15 mouse cellular contexts compared by ENCODE assay signal in the genomic region with DNA sequence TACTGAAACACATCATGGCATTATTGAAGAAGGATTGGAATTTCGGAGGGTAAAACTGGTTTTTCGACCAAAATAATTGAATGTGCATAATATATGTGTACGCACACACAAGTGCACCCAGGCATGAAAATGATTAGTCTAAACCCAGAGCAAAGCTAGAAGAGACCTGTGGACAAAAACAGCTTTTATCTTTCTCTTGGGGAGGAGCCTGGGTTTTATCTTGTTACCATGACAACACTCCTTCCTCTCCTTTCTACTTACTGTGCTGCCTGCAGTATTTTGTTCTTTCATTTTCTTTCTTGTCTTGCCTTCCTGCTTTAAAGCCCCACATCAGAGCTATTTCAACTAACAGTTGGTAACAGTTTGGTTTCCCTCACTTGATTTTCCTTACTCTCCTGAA.
DNase-seq lines count a peak whose midpoint lies in the region; ATAC-seq and TF ChIP-seq lines count a peak whose summit lies in the region.
"Had no signal": no experiment of that assay in that cellular context is flagged by ENCODE, and none has a peak within 500 bp of the region (broad histone marks: within the 10 kb centered on the region; RNA-seq: fewer than 3 reads in every experiment).

No protein-coding gene starts in this region.

- H3K4me2 ChIP-seq in neural tube, embryonic 12.5 days (replicated peaks) = no peak overlapping the region
- H3K4me2 ChIP-seq in hindbrain, postnatal 0 days (ENCODE audit: low read depth, low read length) = no peak overlapping the region
- H3K4me2 ChIP-seq in neural tube, embryonic 14.5 days (ENCODE audit: low read depth, low read length) = no peak overlapping the region
- H3K4me2 ChIP-seq: neural tube, embryonic 13.5 days had no signal

- 50% methylated on average over 3 of the region's 3 CpGs for WGBS in neural tube, embryonic 12.5 days
- 44% methylated on average over 3 of the region's 3 CpGs for WGBS in hindbrain, postnatal 0 days
- 30% methylated on average over 3 of the region's 3 CpGs for WGBS in neural tube, embryonic 14.5 days

- 0 out of 2 replicates have a peak, but pooled peaks have one; percentile 41 for ATAC-seq in neural tube, embryonic 12.5 days (ENCODE audit: low FRiP score, low read depth)
- ATAC-seq in hindbrain, postnatal 0 days = no peak
- peak; percentile 66; the same call in 1 of the 2 replicates for ATAC-seq in neural tube, embryonic 14.5 days (ENCODE audit: low read depth)

- DNase-seq in neural tube, embryonic 10.5 days (ENCODE audit: extremely low spot score, low spot score) = no peak
- peak; percentile 82 for DNase-seq in brain, embryonic 14.5 days (ENCODE audit: low read depth)
- peak; percentile 10 for DNase-seq in hindbrain, postnatal 0 days (ENCODE audit: low spot score)
- DNase-seq in right cerebral cortex, postnatal 25 days = no peak
- DNase-seq in right cerebral cortex, adult 2 months (ENCODE audit: low spot score in 2 of 2) = no peak
- DNase-seq in layer of hippocampus, adult 9-10 months (ENCODE audit: low spot score) = no peak
- DNase-seq: cerebellum, postnatal 36 days; gastrocnemius, postnatal 25 days; kidney, adult 18-20 months; left cerebral cortex, postnatal 4 days had no signal

- no peaks in the 10 kb centered on the region for H3K27me3 ChIP-seq in neural tube, embryonic 12.5 days (replicated peaks)
- no peaks in the 10 kb centered on the region for H3K27me3 ChIP-seq in hindbrain, postnatal 0 days (ENCODE audit: insufficient read depth, low read length)
- no peaks in the 10 kb centered on the region for H3K27me3 ChIP-seq in neural tube, embryonic 14.5 days (ENCODE audit: control insufficient read depth, insufficient read depth, low read length)
- H3K27me3 ChIP-seq: neural tube, embryonic 13.5 days had no signal

- H3K27ac ChIP-seq in neural tube, embryonic 12.5 days = no peak overlapping the region
- no peak overlapping the region for H3K27ac ChIP-seq in hindbrain, postnatal 0 days
- no peak overlapping the region for H3K27ac ChIP-seq in neural tube, embryonic 14.5 days (ENCODE audit: low read depth, low read length)
- H3K27ac ChIP-seq: liver, embryonic 14.5 days; macrophage; neural tube, embryonic 13.5 days had no signal

- H3K4me1 ChIP-seq in neural tube, embryonic 12.5 days = no peaks in the 10 kb centered on the region
- H3K4me1 ChIP-seq in hindbrain, postnatal 0 days (ENCODE audit: insufficient read depth, low read length) = no peaks in the 10 kb centered on the region
- H3K4me1 ChIP-seq in neural tube, embryonic 14.5 days (ENCODE audit: control insufficient read depth, insufficient read depth, low read length) = no peaks in the 10 kb centered on the region
- H3K4me1 ChIP-seq: neural tube, embryonic 13.5 days had no signal

- TF ChIP-seq POLR2A in brain, embryonic 14.5 days (IDR thresholded peaks at IDR 0.05; ENCODE audit: borderline replicate concordance, extremely low read depth, insufficient read depth, insufficient read length, poor library complexity, severe bottlenecking) = no peak

- no peaks in the 10 kb centered on the region for H3K9me3 ChIP-seq in neural tube, embryonic 12.5 days
- no peaks in the 10 kb centered on the region for H3K9me3 ChIP-seq in hindbrain, postnatal 0 days (ENCODE audit: low read length)
- no peaks in the 10 kb centered on the region for H3K9me3 ChIP-seq in neural tube, embryonic 14.5 days (ENCODE audit: control insufficient read depth, low read length)
- H3K9me3 ChIP-seq: neural tube, embryonic 13.5 days had no signal

- H3K9ac ChIP-seq in neural tube, embryonic 12.5 days = no peak overlapping the region
- H3K9ac ChIP-seq in hindbrain, postnatal 0 days (replicated peaks; ENCODE audit: low read length) = no peak overlapping the region
- no peak overlapping the region for H3K9ac ChIP-seq in neural tube, embryonic 14.5 days (replicated peaks; ENCODE audit: low read depth, low read length)
- H3K9ac ChIP-seq: liver, embryonic 14.5 days; neural tube, embryonic 13.5 days had no signal

- H3K4me3 ChIP-seq in neural tube, embryonic 12.5 days = no peak overlapping the region
- H3K4me3 ChIP-seq in hindbrain, postnatal 0 days (ENCODE audit: low read length) = no peak overlapping the region
- no peak overlapping the region for H3K4me3 ChIP-seq in neural tube, embryonic 14.5 days (ENCODE audit: low read depth, low read length)
- H3K4me3 ChIP-seq: neural tube, embryonic 13.5 days had no signal

- no peaks in the 10 kb centered on the region for H3K36me3 ChIP-seq in neural tube, embryonic 12.5 days
- H3K36me3 ChIP-seq in hindbrain, postnatal 0 days (ENCODE audit: insufficient read depth, low read length) = no peaks in the 10 kb centered on the region
- no peaks in the 10 kb centered on the region for H3K36me3 ChIP-seq in neural tube, embryonic 14.5 days (ENCODE audit: control insufficient read depth, insufficient read depth, low read length)
- H3K36me3 ChIP-seq: neural tube, embryonic 13.5 days had no signal

- no peak for TF ChIP-seq CTCF in brain, embryonic 14.5 days (IDR thresholded peaks at IDR 0.05; ENCODE audit: borderline replicate concordance, extremely low read depth, insufficient read depth, insufficient read length)
- no peak for TF ChIP-seq CTCF in hindbrain, postnatal 0 days (IDR thresholded peaks at IDR 0.05; ENCODE audit: low read depth)

Comparison
In these comparisons a context has a peak if more than half of its experiments do, and no peak if none do; other contexts are left out.
1. DNase-seq: peak in brain, embryonic 14.5 days (single experiment) and hindbrain, postnatal 0 days (single experiment); none in neural tube, embryonic 10.5 days (single experiment), right cerebral cortex, postnatal 25 days (single experiment), right cerebral cortex, adult 2 months (0 of 2) and layer of hippocampus, adult 9-10 months (single experiment).